Mouse (Mus musculus) left cerebral cortex, postnatal 10 days (tissue): ENCODE measurements around the gene Cyb561d2. TPM values are rescaled to one million over a fixed set of nuclear protein-coding genes. Genes with fewer than 3 reads are reported as not detected.

Experiments
- DNase-seq, 2 experiments: peaks; one replicate each; pipeline ENCODE4 v3.0.0; 2021 to 2022; ENCODE audit warnings: low spot score in 2 of 2, mixed read lengths in 1 of 2; ENCODE audit errors: extremely low spot score in 1 of 2
- intact Hi-C: fragments of 180-260 bp; cut with DNase I; formaldehyde crosslinking; loops from one replicate; pipeline ENCODE4 v1.15.1; 2025
- total RNA-seq, 2 experiments: library from RNA; stranded (reverse); gene quantifications; 2 replicates each; pipeline ENCODE4 v1.2.3; 2021

Gene Cyb561d2
- total RNA-seq, 2 experiments from 2014 or later, result 19.0 to 21.4 TPM

DNA sequence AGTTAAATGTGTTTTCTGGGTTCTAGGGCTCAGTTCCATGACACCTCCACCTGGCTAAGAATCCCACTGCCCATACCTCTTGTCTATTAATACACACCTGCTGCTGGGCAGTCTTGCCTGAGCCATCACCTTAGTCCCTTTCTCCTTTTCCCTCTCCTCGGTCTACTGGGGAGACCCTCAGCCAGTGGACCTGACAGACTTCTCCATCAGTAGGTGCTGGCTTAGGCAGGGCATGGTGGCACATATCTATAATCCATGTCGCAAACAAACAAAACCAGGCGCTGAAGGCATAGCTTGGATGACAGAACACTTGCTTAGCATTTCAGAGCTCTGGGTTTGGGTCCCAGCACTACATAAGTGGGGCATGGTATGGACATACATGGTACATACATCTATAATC is 3.3 kb downstream of the Cyb561d2 start:
- no peak for DNase-seq
- intact Hi-C loops, result loop anchor here (10.0 kb wide), 1 partner anchor 654 kb away; the partner anchor contains the start of gene Rbm15b

DNA sequence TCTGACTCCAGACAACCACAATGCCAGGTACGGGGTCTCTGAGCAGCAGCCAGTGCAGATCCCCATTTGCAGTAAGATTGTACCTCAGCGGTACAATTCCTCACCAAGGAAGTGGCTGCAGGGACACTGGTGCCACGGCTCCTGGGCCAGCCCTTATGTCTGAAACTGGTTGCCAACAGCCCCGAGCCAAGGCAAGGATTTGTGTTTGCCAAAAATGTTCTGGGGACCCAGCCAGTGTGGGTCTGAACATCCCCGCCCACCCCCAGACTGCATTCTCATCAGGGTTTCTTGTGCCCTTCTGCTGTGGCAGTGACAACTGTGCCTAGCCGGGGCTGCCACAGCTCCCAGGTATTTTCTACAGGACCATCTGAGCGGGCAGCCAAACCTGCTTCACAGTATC is 3.8 kb downstream of the Cyb561d2 start:
- intact Hi-C loops, result loop anchor here (10.0 kb wide), 1 partner anchor 653 kb away; the partner anchor contains the start of gene Rbm15b
- no peak for DNase-seq

DNA sequence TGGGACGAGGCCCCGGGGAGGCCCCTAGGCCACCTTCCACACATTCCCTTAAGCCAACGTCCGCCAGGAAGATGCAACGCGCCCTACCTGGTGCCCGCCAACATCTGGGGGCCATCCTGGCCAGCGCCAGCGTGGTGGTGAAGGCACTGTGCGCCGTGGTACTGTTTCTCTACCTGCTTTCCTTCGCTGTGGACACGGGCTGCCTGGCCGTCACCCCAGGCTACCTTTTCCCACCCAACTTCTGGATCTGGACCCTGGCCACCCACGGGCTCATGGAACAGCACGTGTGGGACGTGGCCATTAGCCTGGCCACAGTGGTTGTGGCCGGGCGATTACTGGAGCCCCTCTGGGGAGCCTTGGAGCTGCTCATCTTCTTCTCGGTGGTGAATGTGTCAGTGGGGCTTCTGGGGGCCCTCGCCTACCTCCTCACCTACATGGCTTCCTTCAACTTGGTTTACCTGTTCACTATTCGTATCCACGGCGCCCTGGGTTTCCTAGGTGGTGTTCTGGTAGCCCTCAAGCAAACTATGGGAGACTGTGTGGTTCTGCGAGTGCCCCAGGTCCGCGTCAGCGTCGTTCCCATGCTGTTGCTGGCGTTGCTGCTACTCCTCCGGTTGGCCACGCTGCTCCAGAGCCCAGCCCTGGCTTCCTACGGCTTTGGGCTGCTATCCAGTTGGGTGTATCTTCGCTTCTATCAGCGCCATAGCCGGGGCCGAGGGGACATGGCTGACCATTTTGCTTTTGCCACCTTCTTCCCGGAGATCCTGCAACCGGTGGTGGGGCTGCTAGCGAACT is 7.4 kb downstream of the Cyb561d2 start:
- intact Hi-C loops, result loop anchor here (10.0 kb wide), 1 partner anchor 650 kb away; the partner anchor contains the start of gene Rbm15b
- peak in 1 of 2 experiments; percentile 65 for DNase-seq

GRCm38 (mm10) chr9:107533791-107534407 is 8.1 kb downstream of the Cyb561d2 start, which contains the start of gene Tmem115:
Gene Tmem115, plus strand, starts transcription at chr9:107533945.
- intact Hi-C loops, result loop anchor here (10.0 kb wide), 1 partner anchor 649 kb away; the partner anchor contains the start of gene Rbm15b
- peak; percentile 95 for DNase-seq

GRCm38 (mm10) chr9:107526198-107527026 is 15.6 kb downstream of the Cyb561d2 start:
- intact Hi-C loops, result no loop called here
- peak; percentile 76 to 84 for DNase-seq

DNA sequence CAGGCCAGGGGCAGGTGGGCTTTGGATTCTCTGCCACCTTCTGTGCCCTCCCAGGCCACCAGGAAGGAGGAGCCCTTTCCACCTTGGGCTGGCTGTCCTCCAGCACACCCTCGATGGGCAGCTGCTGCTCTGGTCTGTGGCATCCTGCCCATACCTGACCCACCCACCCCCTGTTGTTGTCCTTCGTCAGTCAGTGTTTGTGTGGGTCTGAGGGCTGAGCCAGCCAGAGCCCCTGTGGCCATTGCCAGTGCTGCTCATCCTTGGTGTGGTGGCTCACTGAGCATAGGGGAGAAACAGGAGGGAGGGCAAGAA is 19.6 kb downstream of the Cyb561d2 start:
- no peak for DNase-seq
- intact Hi-C loops, result no loop called here

GRCm38 (mm10) chr9:107521711-107522399 is 20.1 kb downstream of the Cyb561d2 start:
- DNase-seq, result no peak
- intact Hi-C loops, result no loop called here

DNA sequence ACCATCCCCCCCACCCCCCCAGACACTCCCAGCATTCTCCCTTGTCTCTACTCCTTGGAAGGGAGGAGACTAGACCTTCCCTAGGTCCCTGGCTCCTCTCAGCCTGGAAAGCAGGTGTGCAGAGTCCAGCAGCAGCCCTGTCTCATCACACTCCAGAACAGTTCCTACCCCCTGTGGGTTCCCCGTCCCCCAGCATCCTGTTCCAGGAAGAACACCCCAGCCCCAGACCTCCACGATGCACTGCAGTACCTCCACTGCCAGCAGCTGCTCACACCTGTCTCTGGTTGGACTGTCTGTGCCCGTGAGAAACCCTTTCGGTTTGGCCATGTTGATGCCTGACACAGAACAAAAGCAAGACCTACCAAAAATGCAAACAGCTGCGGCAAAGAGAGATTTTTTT is 20.8 kb downstream of the Cyb561d2 start:
- intact Hi-C loops, result no loop called here
- no peak for DNase-seq

- intact Hi-C loops, result no loop called here
- no peak for DNase-seq
Measured at GRCm38 (mm10) chr9:107520331-107520730, 21.7 kb downstream of the Cyb561d2 start.

DNA sequence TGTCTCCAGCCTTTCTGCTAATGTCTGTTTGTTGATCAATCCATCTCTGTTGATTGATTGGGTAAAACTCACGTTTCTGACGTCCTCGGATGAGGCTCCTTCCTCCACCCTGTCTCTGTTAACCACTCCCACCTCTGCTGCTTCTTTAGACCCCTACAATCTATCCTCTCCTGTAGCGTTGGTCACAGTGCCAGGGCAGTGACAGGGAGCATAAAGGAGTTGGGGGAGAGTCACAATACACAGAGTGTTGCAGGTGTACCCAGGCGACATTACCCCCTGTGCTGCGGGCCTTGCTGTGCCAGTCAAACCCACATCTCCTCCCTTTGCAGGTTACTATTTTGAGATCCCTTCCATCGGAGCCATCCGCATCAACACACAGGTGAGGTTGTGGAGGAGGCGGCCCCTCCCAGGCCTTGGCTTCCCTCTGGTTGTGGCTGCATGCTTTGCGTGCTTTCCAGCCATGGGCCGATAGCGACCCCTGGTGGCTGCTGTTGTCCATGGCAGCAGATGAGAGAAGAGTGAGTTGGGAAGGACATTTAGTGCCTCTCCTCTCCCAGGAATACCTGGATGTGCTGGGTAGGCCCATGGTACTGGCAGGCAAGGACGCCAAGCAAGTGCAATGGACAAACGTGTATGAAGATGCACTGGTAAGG is 27.6 kb downstream of the Cyb561d2 start:
- DNase-seq, result peak; percentile 86
- intact Hi-C loops, result loop anchor here (1.0 kb wide), 1 partner anchor 157 kb away; no protein-coding TSS in a partner anchor

DNA sequence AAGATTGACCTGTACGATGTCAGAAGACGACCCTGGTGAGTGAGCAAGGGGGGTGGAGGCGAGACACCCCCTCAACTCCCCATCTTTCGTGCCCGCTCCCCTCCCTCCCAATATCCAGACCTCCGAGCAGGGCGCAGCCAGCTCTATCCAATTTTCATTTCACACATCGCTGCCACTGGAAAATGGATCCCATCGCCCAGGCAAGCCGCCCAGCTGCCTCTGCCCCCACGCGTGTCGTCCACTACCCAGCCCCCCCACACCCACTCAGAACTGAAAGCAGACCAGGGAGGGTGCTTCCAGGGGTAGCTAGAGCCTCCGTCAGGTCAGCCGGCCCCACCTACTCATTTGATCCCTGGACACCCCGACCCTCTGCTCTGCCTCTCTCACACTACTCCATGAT is 29.7 kb downstream of the Cyb561d2 start:
- no peak for DNase-seq
- intact Hi-C loops, result no loop called here

DNA sequence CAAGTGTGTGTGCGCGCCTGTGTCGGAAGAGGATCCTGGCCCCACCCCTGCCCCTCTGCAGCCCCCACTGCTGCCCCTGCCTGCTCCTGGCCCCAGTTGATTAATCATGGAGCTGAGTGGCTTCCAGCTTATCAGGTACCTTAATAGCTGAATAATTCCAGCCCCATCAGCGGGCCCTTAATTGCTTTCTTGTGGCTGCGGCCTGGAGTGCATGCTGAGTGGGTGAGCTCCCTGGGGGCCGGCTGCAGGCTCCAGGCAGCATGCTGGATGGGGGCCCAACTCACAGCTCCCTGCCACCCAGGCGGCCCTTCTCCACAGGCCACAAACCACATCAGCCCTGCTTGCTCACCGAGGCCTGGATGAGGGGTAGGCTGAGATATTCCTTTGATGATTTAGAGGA is 30.6 kb downstream of the Cyb561d2 start:
- intact Hi-C loops, result no loop called here
- DNase-seq, result no peak

DNA sequence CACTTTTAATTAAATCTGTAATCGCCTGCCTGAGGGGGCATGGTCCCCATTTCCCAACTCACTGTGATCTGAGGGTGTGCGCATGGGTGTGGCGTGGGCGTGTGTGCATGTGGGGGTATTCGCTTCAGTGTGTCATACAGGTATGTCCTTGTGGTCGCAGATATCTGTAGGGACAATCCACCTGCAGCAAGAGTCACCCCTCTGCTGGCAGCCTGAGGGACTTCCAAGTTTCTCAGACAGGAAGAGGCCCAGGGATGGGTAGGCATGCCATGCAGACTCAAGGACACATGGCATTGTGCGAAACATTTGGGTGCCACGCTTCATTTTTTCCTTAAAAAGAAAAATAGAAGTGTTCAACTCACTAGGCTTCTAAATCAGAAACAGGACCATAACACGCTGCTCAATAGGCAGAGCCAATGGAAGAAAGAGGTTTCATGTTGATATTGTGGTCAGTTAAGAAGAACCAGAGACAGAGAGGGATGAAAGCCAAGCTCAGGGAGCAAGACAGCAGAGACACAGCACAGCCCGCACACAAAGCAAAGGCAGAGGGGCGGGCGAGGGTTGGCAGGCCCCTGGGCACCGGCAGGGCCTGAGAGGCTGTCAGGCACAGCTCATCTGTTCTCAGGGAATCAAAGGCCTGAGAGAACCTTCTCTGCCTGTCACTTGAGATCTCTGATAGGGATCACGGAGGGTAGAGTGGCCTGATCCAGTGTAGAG is 31.5 kb downstream of the Cyb561d2 start:
- intact Hi-C loops, result no loop called here

DNA sequence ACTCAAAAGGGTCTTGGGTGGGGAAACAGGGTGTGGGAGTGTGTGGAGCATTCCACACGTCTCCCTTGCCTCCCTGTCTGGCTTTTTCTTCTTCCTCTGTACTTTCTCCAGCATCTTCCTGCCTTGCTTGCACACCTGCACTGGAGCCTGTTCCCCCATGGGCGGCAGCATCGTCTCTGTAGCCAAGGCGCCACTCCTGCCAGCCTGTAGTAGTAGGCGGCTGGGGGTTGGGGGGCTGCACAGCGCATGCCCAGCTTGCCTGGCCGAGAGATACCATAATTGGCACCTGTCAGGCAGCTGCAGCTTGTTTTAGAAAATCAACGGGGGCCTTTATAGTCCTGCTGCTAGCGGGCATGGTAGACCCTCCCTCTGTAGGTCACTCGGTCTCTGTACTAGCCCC is 33.7 kb downstream of the Cyb561d2 start:
- peak; percentile 41 to 67 for DNase-seq
- intact Hi-C loops, result loop anchor here (5.0 kb wide), 1 partner anchor 46 kb away; no protein-coding TSS in a partner anchor

More for the DNA sequence above, 31.5 kb downstream of the Cyb561d2 start:
- DNase-seq, result no peak

DNA sequence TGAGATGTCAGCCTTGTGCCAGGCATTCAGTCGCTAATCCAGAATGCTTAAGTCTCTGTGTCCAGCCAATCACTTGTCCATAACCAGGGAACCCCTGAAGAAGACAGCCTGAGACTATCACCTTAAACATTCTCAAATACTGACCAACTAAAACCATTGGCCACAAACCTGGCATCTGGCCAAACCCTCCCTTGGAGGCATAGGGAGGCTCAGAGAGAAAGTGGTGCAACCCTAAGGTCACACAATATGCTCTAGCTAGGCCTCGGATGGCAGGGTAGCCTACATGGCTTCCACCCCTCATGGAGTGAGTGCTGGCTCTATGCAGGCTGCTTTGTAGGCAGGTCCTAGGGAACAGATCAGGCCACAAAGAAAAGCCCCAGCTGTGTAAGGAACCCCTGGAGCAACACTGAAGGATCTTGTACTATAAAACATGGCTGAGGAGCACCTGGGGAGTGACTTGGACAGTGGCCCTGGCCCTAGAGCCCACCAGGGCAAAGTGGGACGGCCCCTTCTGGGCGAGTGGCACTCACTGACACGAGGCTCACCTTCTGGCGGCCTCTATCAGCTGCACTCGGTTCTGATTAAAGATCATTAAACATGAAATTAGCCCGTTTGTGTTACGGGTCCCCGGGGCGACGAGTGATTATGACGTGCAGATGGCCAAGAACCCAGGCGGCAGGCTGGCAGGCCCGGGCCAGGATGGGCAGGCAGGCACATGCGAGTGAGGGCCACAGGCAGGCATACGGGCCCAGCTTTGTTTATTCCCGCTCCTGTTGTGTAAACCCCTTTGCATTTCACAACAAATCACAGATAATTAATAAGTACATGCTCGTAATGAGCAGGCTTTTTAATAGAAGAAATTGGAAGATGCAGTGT is 37.1 kb downstream of the Cyb561d2 start:
- intact Hi-C loops, result loop anchor here (5.0 kb wide), 1 partner anchor 43 kb away; no protein-coding TSS in a partner anchor
- no peak for DNase-seq

GRCm38 (mm10) chr9:107502131-107502846 is 39.7 kb downstream of the Cyb561d2 start:
- intact Hi-C loops, result no loop called here
- DNase-seq, result no peak
